Mouse (Mus musculus) embryonic facial prominence, embryonic 14.5 days (tissue): ENCODE results near the gene Spib. TPM values are rescaled to one million over a fixed set of nuclear protein-coding genes. Genes with fewer than 3 reads are reported as not detected.

Experiments used
- ATAC-seq: fragments of 200-750 bp; cut with Nextera tagmentation; 2 replicates; pipeline ENCODE4 v1.8.0; 2017; ENCODE audit warnings: low read depth, moderate number of reproducible peaks, moderate TSS enrichment
- DNase-seq: peaks from one replicate; pipeline ENCODE4 v3.0.0-alpha.2; 2015; ENCODE audit warnings: low spot score
- H3K27ac ChIP-seq: fragments of 300-500 bp; sonication (generic); replicated peaks from 2 replicates; pipeline ENCODE4 v1.5.1; 2014; ENCODE audit warnings: low read depth, mild to moderate bottlenecking, low read length, moderate library complexity
- H3K27me3 ChIP-seq: fragments of 300-500 bp; sonication (generic); replicated peaks from 2 replicates; pipeline ENCODE4 v1.6.1; 2014; ENCODE audit warnings: low read length; ENCODE audit not compliant: control insufficient read depth, insufficient read depth
- H3K36me3 ChIP-seq: fragments of 300-500 bp; sonication (generic); 2 replicates; pipeline ENCODE4 v1.6.1; 2014; ENCODE audit warnings: low read length, mixed read lengths; ENCODE audit not compliant: control insufficient read depth, insufficient read depth
- H3K4me1 ChIP-seq: fragments of 300-500 bp; sonication (generic); 2 replicates; pipeline ENCODE4 v1.6.1; 2014; ENCODE audit warnings: antibody characterized with exemption, low read length; ENCODE audit not compliant: control insufficient read depth, insufficient read depth
- H3K4me2 ChIP-seq: fragments of 300-500 bp; sonication (generic); 2 replicates; pipeline ENCODE4 v1.6.1; 2014; ENCODE audit warnings: low read depth, mild to moderate bottlenecking, low read length, moderate library complexity, mixed read lengths
- H3K4me3 ChIP-seq: fragments of 300-500 bp; sonication (generic); 2 replicates; pipeline ENCODE4 v1.5.1; 2014; ENCODE audit warnings: low read depth, mild to moderate bottlenecking, low read length
- H3K9ac ChIP-seq: fragments of 300-500 bp; sonication (generic); 2 replicates; pipeline ENCODE4 v1.6.1; 2014; ENCODE audit warnings: low read depth, mild to moderate bottlenecking, low read length, moderate library complexity, mixed read lengths
- H3K9me3 ChIP-seq: fragments of 300-500 bp; sonication (generic); 2 replicates; pipeline ENCODE4 v1.6.1; 2016; ENCODE audit warnings: low read length; ENCODE audit not compliant: control insufficient read depth
- WGBS: fragments of 180-500 bp; shearing (Covaris S2); extraction: QIAGEN DNeasy Blood & Tissue Kit; methylation state at CpG from one replicate; pipeline ENCODE4 v1.1.7; 2014; 5-methylcytosine and 5-hydroxymethylcytosine counted together
- polyA plus RNA-seq: library from polyadenylated mRNA; unstranded; fragments of >200 nt; fragmentation: Nextera tagmentation; extraction: Ambion mirVana; gene quantifications from 2 replicates; pipeline ENCODE4 v1.2.1, GENCODE M21; 2014

Spib gene
- polyA plus RNA-seq, 1 experiment from 2014 or later: 0.26 TPM

DNA sequence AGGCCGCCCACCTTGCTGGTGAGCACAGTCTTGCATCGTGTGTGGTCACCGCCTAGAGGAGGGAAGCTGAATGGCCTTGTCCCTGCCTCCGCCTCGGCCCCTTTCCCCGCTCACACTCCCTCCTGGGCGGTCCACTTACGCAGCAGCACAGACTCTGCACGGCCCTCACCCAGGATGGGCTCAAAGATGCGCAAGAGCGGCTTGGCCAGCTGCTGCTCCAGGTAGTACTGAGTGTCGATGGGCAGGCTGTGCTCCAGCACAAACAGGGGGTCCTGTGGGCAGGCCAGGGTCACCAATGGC, 1.8 kb upstream of the Spib start:
- WGBS: 82% methylated on average over 12 of the region's 12 CpGs
- DNase-seq (no peak), ATAC-seq (no peak)
- H3K4me1 ChIP-seq: no peaks in the 10 kb centered on the region
- peaks cover 3% of the 10 kb centered on the region; the same call in 1 of the 2 replicates for H3K27me3 ChIP-seq
- H3K9ac ChIP-seq: no peak overlapping the region
- H3K27ac ChIP-seq: no peak overlapping the region
- peaks cover 59% of the 10 kb centered on the region for H3K36me3 ChIP-seq
- H3K4me2 ChIP-seq: no peak overlapping the region
- H3K4me3 ChIP-seq: no peak overlapping the region
- no peaks in the 10 kb centered on the region for H3K9me3 ChIP-seq

DNA sequence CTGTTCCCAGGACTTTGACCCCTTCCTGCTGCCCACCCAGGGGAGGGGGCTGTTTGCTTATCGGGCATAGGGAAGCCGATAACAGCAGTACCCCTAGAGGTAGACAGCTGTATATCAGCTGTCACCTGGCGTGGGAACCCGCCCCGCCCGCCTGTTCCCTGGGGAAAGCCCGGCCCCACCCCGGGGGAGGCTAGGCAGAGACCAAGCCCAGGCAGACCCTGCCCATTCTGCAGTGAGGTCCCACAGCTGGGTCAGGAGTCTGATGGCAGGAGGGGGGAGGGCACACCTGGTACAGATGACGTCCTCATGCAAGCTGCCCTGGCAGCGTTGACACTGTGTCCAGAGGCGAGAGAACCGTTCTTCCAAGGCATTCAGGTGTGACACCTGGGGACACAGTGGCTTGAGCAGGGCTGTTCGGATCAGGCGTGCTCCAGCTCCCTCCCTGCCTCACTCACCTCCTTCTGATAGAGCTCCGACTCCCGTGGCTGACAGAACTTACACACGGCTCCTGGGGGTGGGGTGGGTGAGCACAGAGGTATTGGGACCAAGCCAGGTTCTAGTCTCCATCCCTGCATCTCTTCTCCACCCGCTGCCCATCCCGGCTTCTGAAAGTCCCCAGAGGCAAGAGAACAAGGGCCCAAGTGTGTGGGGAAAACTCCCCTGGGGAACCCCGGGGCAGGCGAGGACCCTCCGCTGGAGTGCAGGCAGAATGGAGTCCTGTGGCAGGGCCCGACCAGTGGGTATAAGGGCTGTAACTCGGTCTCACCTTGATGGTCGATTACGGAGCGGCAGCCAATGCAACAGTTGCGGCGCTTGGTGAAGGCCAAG, 1.3 kb upstream of the Spib start:
- Histone ChIP-seq H3K4me2 (no peak overlapping the region), H3K27me3 (peaks cover 6% of the 10 kb centered on the region; the same call in 1 of the 2 replicates), H3K9me3 (no peaks in the 10 kb centered on the region), H3K4me1 (no peaks in the 10 kb centered on the region; the same call in 1 of the 2 replicates), H3K9ac (no peak overlapping the region), H3K36me3 (peaks cover 54% of the 10 kb centered on the region), H3K27ac (no peak overlapping the region), H3K4me3 (no peak overlapping the region)
- ATAC-seq (no peak), DNase-seq (no peak)
- WGBS: 84% methylated on average over 26 of the region's 29 CpGs

DNA sequence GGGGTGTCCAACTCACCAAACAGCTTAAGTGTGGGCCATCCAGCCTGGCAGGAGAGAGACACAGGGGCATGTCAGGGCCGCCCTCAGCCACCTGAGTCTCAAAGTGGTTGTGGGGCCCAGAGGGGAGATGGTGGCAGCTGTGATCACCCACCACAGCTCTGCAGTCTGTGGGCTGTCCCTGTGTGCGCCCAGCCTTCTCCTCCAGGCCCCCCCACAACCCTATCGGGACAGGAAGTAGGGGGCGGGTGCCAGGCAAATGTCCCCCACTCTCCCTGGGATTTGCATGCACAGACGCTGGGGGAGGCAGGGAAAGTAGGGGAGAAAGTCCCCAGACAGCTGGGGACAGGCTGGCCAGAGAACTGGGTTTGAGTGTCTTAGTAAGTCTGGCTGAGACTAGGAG, 664 bp downstream of the Spib start:
- 48% methylated on average over 5 of the region's 5 CpGs for WGBS
- Histone ChIP-seq H3K4me1 (no peaks in the 10 kb centered on the region; the same call in 1 of the 2 replicates), H3K4me3 (no peak overlapping the region), H3K36me3 (peaks cover 35% of the 10 kb centered on the region), H3K4me2 (no peak overlapping the region), H3K9me3 (no peaks in the 10 kb centered on the region), H3K9ac (no peak overlapping the region), H3K27me3 (peaks cover 12% of the 10 kb centered on the region), H3K27ac (no peak overlapping the region)
- ATAC-seq: no peak
- no peak for DNase-seq

DNA sequence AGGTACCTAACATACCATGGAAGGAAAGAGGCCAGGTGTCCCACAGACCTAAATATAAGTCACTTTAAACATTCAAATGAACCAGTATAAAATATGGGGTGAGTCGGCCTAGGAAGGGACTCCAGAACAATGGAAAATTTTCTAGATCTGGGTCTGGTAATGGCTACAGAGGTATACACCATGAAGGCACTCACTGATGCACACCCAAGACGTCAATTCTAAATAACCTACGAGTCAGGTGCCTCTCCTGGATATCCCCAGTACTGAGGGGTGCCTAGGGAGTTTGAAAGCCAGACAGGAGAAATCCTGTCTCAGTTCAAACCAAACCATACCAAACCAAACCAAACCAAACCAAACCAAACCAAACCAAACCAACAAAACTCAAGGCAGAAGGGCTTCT, 1.4 kb downstream of the Spib start:
- ATAC-seq: no peak
- 71% methylated on average over 3 of the region's 3 CpGs for WGBS
- Histone ChIP-seq H3K4me3 (no peak overlapping the region), H3K27ac (no peak overlapping the region), H3K4me2 (no peak overlapping the region), H3K9me3 (no peaks in the 10 kb centered on the region), H3K4me1 (no peaks in the 10 kb centered on the region; the same call in 1 of the 2 replicates), H3K9ac (no peak overlapping the region), H3K27me3 (peaks cover 18% of the 10 kb centered on the region), H3K36me3 (peaks cover 28% of the 10 kb centered on the region)
- no peak for DNase-seq

DNA sequence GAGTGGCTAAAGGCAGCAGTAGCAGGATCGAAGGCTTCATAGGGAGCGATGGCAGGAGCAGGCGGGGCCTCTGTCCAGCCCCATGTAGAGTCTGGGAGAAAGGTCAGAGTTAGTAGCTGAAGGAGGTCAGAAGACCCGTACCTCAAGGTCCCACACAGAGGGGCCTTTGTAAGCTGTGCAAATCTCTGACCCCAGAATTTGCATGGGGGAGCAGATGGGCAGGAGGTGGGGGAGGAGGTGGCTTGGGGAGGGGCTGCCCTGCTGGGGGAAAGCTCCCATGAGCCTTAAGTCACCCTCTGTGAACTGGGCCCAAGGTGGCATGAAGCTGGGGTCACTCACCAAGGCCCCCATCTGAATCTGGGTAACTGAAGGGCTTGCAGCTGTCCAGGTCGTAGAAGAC, 2.4 kb downstream of the Spib start:
- Histone ChIP-seq H3K4me3 (no peak overlapping the region), H3K27ac (no peak overlapping the region), H3K4me2 (no peak overlapping the region), H3K27me3 (peaks cover 27% of the 10 kb centered on the region), H3K36me3 (peaks cover 18% of the 10 kb centered on the region; the same call in 1 of the 2 replicates), H3K9ac (no peak overlapping the region; the same call in 1 of the 2 replicates), H3K9me3 (no peaks in the 10 kb centered on the region), H3K4me1 (peaks cover 6% of the 10 kb centered on the region; the same call in 1 of the 2 replicates)
- DNase-seq (no peak), ATAC-seq (no peak)
- 51% methylated on average over 4 of the region's 5 CpGs for WGBS

DNA sequence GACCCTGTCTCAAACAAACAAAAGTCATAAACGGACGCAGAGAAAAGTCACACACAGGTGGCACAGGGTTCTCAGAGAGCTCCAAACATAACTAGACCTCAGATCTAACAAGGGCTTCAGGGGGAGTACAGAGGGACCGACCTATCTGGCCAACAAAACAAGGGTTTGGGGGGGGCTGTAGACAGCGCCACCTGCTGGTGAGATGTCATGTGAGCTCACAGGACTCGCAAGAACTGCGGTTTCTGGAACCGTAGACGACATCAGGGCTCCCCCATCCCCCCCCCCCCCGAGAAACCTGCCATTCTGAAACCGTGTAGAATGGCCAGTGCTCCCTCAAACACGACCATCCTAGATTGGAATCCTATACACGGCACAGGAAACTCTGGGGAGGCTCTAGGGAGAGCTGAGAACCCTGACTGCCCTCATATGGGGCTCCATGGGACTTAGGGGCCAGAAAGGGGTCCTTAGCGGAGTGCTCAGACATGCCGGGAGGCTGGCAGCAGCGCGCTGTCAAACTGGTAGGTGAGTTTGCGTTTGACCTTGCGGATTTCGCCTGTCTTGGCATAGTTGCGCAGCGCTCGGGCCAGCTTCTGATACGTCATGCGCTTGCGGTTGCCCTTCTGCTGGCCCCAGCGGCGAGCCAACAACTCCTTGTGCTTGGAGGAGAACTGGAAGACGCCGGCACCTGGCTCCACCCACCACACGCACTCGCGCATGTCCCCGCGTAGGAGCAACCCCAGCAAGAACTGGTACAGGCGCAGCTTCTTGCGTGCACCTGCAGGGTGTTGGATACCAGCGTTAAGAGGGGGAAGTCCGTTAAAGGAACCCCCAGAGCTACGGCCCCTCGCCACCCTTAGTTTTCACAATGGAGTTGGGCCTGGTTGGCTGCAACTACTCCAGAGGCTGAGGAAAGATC, 4.1 kb downstream of the Spib start:
- Histone ChIP-seq H3K9me3 (no peaks in the 10 kb centered on the region), H3K27me3 (peaks cover 44% of the 10 kb centered on the region), H3K27ac (no peak overlapping the region), H3K4me3 (peak overlapping the region; percentile 39), H3K9ac (peak overlapping the region; percentile 58), H3K4me2 (peak overlapping the region; percentile 85), H3K36me3 (0 out of 2 replicates have a peak, but pooled peaks cover 2% of the 10 kb centered on the region), H3K4me1 (peaks cover 6% of the 10 kb centered on the region; the same call in 1 of the 2 replicates)
- peak; percentile 63 for ATAC-seq
- DNase-seq: peak; percentile 71
- WGBS: 6% methylated on average over 35 of the region's 40 CpGs

DNA sequence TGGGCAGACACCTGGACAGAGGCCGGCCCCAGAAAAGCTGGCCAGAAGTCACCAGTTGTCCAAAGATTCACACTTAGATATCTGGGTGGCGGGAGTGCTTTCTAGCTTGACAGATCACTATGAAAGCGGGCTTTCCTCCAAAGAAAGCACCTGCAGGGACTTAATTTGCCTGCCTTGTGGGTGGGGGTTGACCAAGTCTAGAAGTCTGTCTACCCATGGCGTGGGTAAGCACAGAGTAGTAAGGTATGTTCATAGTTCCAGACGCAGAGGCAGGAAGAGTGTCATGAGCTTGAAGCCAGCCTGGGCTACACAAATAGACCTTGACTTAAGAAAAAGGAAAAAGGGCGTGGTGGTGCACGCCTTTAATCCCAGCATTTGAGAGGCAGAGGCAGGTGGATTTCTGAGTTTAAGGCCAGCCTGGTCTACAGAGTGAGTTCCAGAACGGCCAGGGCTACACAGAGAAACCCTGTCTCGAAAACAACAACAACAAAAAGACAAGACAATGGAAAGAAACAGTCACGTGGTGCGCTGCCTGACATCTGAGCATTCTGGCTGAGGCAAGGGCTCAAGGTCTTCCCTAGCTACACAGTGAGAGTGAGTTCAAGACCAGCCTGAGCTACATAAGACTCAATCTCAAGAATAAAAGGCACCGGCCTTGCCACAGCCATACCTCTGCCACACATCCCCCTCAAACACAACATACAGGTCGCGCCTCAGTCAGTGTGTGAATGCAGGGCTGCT, 5.3 kb downstream of the Spib start:
- Histone ChIP-seq H3K9me3 (no peaks in the 10 kb centered on the region), H3K36me3 (no peaks in the 10 kb centered on the region), H3K27ac (no peak overlapping the region), H3K4me1 (peaks cover 6% of the 10 kb centered on the region; the same call in 1 of the 2 replicates), H3K27me3 (peaks cover 54% of the 10 kb centered on the region), H3K4me3 (no peak overlapping the region), H3K4me2 (no peak overlapping the region), H3K9ac (no peak overlapping the region)
- WGBS: 87% methylated on average over 14 of the region's 14 CpGs
- DNase-seq (no peak), ATAC-seq (no peak)
